Mouse (Mus musculus): Measurements from ENCODE around the gene Mageb1.
"Not testable (repeated sequence)": the region's sequence is repeated elsewhere in the genome, so short reads cannot be mapped to it uniquely, and the experiment has no call there.

The Mageb1 gene

GRCm38 (mm10) chrX:92016233-92016632 is at the start of gene Mageb1:
Gene Mageb1 (minus strand): TSS chrX:92016333.
- not testable (repeated sequence) for TF ChIP-seq GATA4 (IDR thresholded peaks at IDR 0.05; ENCODE audit: insufficient replicate concordance, low read length)

Measured in liver, adult (tissue).